Mouse (Mus musculus): ENCODE measurements around the gene Lipc. TPM values are rescaled to one million over a fixed set of nuclear protein-coding genes. Genes with fewer than 3 reads are reported as not detected.

Lipc gene
- total and polyA plus RNA-seq, 2 experiments from 2014 or later = 0.29 to 0.81 TPM

GRCm38 (mm10) chr9:70816701-70817305, 135.2 kb downstream of the Lipc start:
- Histone ChIP-seq H3K27ac (ENCODE audit: low read depth, low read length) (no peak overlapping the region), H3K27me3 (ENCODE audit: insufficient read depth, low read length) (no peaks in the 10 kb centered on the region), H3K4me3 (ENCODE audit: low read depth, low read length) (no peak overlapping the region), H3K4me1 (ENCODE audit: insufficient read depth) (no peaks in the 10 kb centered on the region), H3K4me2 (ENCODE audit: low read depth) (no peak overlapping the region), H3K36me3 (ENCODE audit: insufficient read depth) (no peaks in the 10 kb centered on the region), H3K9me3 (ENCODE audit: low read length) (no peaks in the 10 kb centered on the region), H3K9ac (no peak overlapping the region)
- DNase-seq = peak; percentile 16
- no peak for ATAC-seq
- WGBS = 57% methylated on average over 14 of the region's 14 CpGs
- TF ChIP-seq CTCF (IDR thresholded peaks at IDR 0.05; ENCODE audit: low read depth) = no peak

GRCm38 (mm10) chr9:70812551-70812950, 139.5 kb downstream of the Lipc start:
- Histone ChIP-seq H3K4me3 (ENCODE audit: low read depth, low read length) (no peak overlapping the region), H3K9me3 (ENCODE audit: low read length) (no peaks in the 10 kb centered on the region), H3K9ac (no peak overlapping the region), H3K27ac (ENCODE audit: low read depth, low read length) (no peak overlapping the region), H3K36me3 (ENCODE audit: insufficient read depth) (no peaks in the 10 kb centered on the region), H3K4me1 (ENCODE audit: insufficient read depth) (no peaks in the 10 kb centered on the region), H3K27me3 (ENCODE audit: insufficient read depth, low read length) (no peaks in the 10 kb centered on the region), H3K4me2 (ENCODE audit: low read depth) (no peak overlapping the region)
- ATAC-seq (no peak), DNase-seq (no peak)
- WGBS = 92% methylated on average over 12 of the region's 12 CpGs
- TF ChIP-seq CTCF (IDR thresholded peaks at IDR 0.05; ENCODE audit: low read depth) = no peak

GRCm38 (mm10) chr9:70807714-70808113, 144.3 kb downstream of the Lipc start:
- Histone ChIP-seq H3K27ac (ENCODE audit: low read depth, low read length) (no peak overlapping the region), H3K4me1 (ENCODE audit: insufficient read depth) (no peaks in the 10 kb centered on the region), H3K4me2 (ENCODE audit: low read depth) (no peak overlapping the region), H3K36me3 (ENCODE audit: insufficient read depth) (no peaks in the 10 kb centered on the region), H3K9ac (no peak overlapping the region), H3K4me3 (ENCODE audit: low read depth, low read length) (no peak overlapping the region), H3K9me3 (ENCODE audit: low read length) (no peaks in the 10 kb centered on the region), H3K27me3 (ENCODE audit: insufficient read depth, low read length) (no peaks in the 10 kb centered on the region)
- WGBS = 77% methylated on average over 11 of the region's 11 CpGs
- ATAC-seq = no peak
- no peak for DNase-seq
- TF ChIP-seq CTCF (IDR thresholded peaks at IDR 0.05; ENCODE audit: low read depth) = no peak

- TF ChIP-seq CTCF (IDR thresholded peaks at IDR 0.05; ENCODE audit: low read depth) = no peak
- H3K27me3 ChIP-seq (ENCODE audit: insufficient read depth, low read length) = no peaks in the 10 kb centered on the region
- ATAC-seq (no peak), DNase-seq (no peak)
- H3K27ac ChIP-seq (ENCODE audit: low read depth, low read length) = no peak overlapping the region
- no peak overlapping the region for H3K4me2 ChIP-seq (ENCODE audit: low read depth)
- H3K9me3 ChIP-seq (ENCODE audit: low read length) = no peaks in the 10 kb centered on the region
- 26% methylated on average over 1 of the region's 1 CpGs for WGBS
- peaks cover under 1% of the 10 kb centered on the region; the same call in 1 of the 2 replicates for H3K4me1 ChIP-seq (ENCODE audit: insufficient read depth)
- no peaks in the 10 kb centered on the region for H3K36me3 ChIP-seq (ENCODE audit: insufficient read depth)
- no peak overlapping the region for H3K4me3 ChIP-seq (ENCODE audit: low read depth, low read length)
- H3K9ac ChIP-seq = no peak overlapping the region
Measured at GRCm38 (mm10) chr9:70806069-70806468, 146.0 kb downstream of the Lipc start.

- H3K9me3 ChIP-seq (ENCODE audit: low read length) = no peaks in the 10 kb centered on the region
- no peak overlapping the region for H3K4me3 ChIP-seq (ENCODE audit: low read depth, low read length)
- H3K9ac ChIP-seq = no peak overlapping the region
- DNase-seq (no peak), ATAC-seq (no peak)
- no peaks in the 10 kb centered on the region for H3K27me3 ChIP-seq (ENCODE audit: insufficient read depth, low read length)
- peaks cover 8% of the 10 kb centered on the region; the same call in 1 of the 2 replicates for H3K4me1 ChIP-seq (ENCODE audit: insufficient read depth)
- H3K4me2 ChIP-seq (ENCODE audit: low read depth) = no peak overlapping the region
- 88% methylated on average over 3 of the region's 3 CpGs for WGBS
- TF ChIP-seq CTCF (IDR thresholded peaks at IDR 0.05; ENCODE audit: low read depth) = no peak
- H3K27ac ChIP-seq (ENCODE audit: low read depth, low read length) = no peak overlapping the region
- no peaks in the 10 kb centered on the region for H3K36me3 ChIP-seq (ENCODE audit: insufficient read depth)
Measured at GRCm38 (mm10) chr9:70802816-70803215, 149.2 kb downstream of the Lipc start.

GRCm38 (mm10) chr9:70801761-70802160, 150.3 kb downstream of the Lipc start:
- ATAC-seq (no peak), DNase-seq (no peak)
- Histone ChIP-seq H3K4me3 (ENCODE audit: low read depth, low read length) (no peak overlapping the region), H3K36me3 (ENCODE audit: insufficient read depth) (no peaks in the 10 kb centered on the region), H3K4me1 (ENCODE audit: insufficient read depth) (peaks cover 8% of the 10 kb centered on the region; the same call in 1 of the 2 replicates), H3K27ac (ENCODE audit: low read depth, low read length) (no peak overlapping the region), H3K27me3 (ENCODE audit: insufficient read depth, low read length) (no peaks in the 10 kb centered on the region), H3K4me2 (ENCODE audit: low read depth) (no peak overlapping the region), H3K9ac (no peak overlapping the region), H3K9me3 (ENCODE audit: low read length) (no peaks in the 10 kb centered on the region)
- WGBS = 80% methylated on average over 3 of the region's 3 CpGs
- no peak for TF ChIP-seq CTCF (IDR thresholded peaks at IDR 0.05; ENCODE audit: low read depth)

- no peak for TF ChIP-seq CTCF (IDR thresholded peaks at IDR 0.05; ENCODE audit: low read depth)
- H3K9me3 ChIP-seq (ENCODE audit: low read length) = no peaks in the 10 kb centered on the region
- no peak overlapping the region for H3K9ac ChIP-seq
- H3K4me1 ChIP-seq (ENCODE audit: insufficient read depth) = peaks cover 8% of the 10 kb centered on the region; the same call in 1 of the 2 replicates
- no peak overlapping the region for H3K27ac ChIP-seq (ENCODE audit: low read depth, low read length)
- H3K4me3 ChIP-seq (ENCODE audit: low read depth, low read length) = no peak overlapping the region
- peak; percentile 31 for DNase-seq
- 57% methylated on average over 8 of the region's 8 CpGs for WGBS
- no peak overlapping the region for H3K4me2 ChIP-seq (ENCODE audit: low read depth)
- peak; percentile 78 for ATAC-seq
- H3K27me3 ChIP-seq (ENCODE audit: insufficient read depth, low read length) = no peaks in the 10 kb centered on the region
- no peaks in the 10 kb centered on the region for H3K36me3 ChIP-seq (ENCODE audit: insufficient read depth)
Measured at GRCm38 (mm10) chr9:70800588-70801315, 151.3 kb downstream of the Lipc start.

Data from forebrain, postnatal 0 days (tissue).